Mouse (Mus musculus) stomach, postnatal 0 days (tissue): ENCODE data around the gene Gm34302.

Experiments
- CTCF ChIP-seq: IDR thresholded peaks from 2 replicates; pipeline ENCODE4 v1.5.1; 2016; ENCODE audit warnings: antibody characterized with exemption, low read depth, mild to moderate bottlenecking, moderate library complexity
- EP300 ChIP-seq: optimal IDR thresholded peaks from 2 replicates; pipeline ENCODE3; 2016; ENCODE audit warnings: antibody characterized with exemption

DNA sequence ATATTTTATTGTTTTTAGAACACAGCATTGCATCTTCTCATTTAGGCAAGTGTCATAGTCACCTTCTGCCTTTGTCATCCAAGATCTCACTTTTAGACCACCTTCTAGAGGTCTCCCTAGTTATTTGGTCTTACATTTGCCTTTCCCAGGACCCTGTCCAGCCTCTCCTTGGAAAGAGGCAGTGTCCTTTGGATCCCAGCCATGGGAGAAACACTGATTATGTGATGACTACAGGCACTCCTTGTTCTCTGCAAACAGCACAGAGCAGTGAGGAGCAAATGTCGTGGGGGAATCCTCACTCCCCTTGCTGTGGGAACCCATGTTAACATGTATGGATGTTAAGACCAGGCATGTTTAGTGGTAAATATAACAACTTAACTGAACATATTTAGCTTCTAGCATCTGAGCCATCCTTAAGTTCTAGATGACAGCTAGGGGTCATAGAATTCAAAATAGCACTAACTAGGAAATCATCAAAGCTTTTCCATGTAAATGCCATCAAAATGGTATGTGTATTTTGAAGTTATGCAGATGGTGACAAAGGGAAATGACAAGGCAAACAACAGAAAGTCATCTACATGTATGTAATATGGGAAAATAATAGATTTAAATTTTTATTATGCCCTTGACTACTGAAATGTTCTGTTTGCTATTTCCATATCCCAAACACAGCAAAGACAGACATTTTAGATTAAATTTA lies 43.1 kb downstream of the Gm34302 start:
- no peak for TF ChIP-seq CTCF
- no peak for TF ChIP-seq EP300
